Mouse (Mus musculus): ENCODE data around the gene Olfr976. TPM values are rescaled to one million over a fixed set of nuclear protein-coding genes. Genes with fewer than 3 reads are reported as not detected.

Gene Olfr976
- polyA plus RNA-seq (2012; rRNA removed), result 1.4 and 1.5 TPM in 2 replicates

GRCm38 (mm10) chr9:39961033-39961432 lies at the start of gene Olfr976:
Gene Olfr976 (minus strand): TSS chr9:39961133.

GRCm38 (mm10) chr9:40009482-40009881 lies 48.5 kb upstream of the Olfr976 start, which contains the start of gene Olfr980:
Gene Olfr980 (minus strand): TSS chr9:40009582.

GRCm38 (mm10) chr9:40003365-40003764 lies 42.4 kb upstream of the Olfr976 start, which contains the start of gene Olfr979:
Gene Olfr979 (minus strand): TSS chr9:40003465.

GRCm38 (mm10) chr9:39991813-39992212 lies 30.9 kb upstream of the Olfr976 start, which contains the start of gene Olfr978:
Gene Olfr978 (plus strand): TSS chr9:39992113.

GRCm38 (mm10) chr9:39951946-39952345 lies 9.0 kb downstream of the Olfr976 start, which contains the start of gene Olfr975:
Gene Olfr975 (minus strand): TSS chr9:39952046.

GRCm38 (mm10) chr9:39937201-39937600 lies 23.7 kb downstream of the Olfr976 start, which contains the start of gene Olfr974:
Gene Olfr974 (plus strand): TSS chr9:39937501.

GRCm38 (mm10) chr9:39907036-39907435 lies 53.9 kb downstream of the Olfr976 start, which contains the start of gene Olfr229:
Gene Olfr229 (plus strand): TSS chr9:39907336.

Other genes starting within 250 kb of the Olfr976 start
- gene Olfr965, start 249.8 kb downstream of the Olfr976 start, polyA plus RNA-seq (2012; rRNA removed), result not detected in 2 replicates
- gene Olfr150, start 230.2 kb downstream of the Olfr976 start, polyA plus RNA-seq (2012; rRNA removed), result not detected in 2 replicates
- not detected in 2 replicates for gene Olfr967, start 214.9 kb downstream of the Olfr976 start, polyA plus RNA-seq (2012; rRNA removed)
- gene Olfr968, start 177.9 kb downstream of the Olfr976 start, polyA plus RNA-seq (2012; rRNA removed), result not detected in 2 replicates
- gene Olfr969, start 170.2 kb downstream of the Olfr976 start, polyA plus RNA-seq (2012; rRNA removed), result not detected in 2 replicates
- not detected in 2 replicates for gene Olfr970, start 152.3 kb downstream of the Olfr976 start, polyA plus RNA-seq (2012; rRNA removed)
- not detected in 2 replicates for gene Olfr971, start 124.3 kb downstream of the Olfr976 start, polyA plus RNA-seq (2012; rRNA removed)
- gene Olfr972, start 94.7 kb downstream of the Olfr976 start, polyA plus RNA-seq (2012; rRNA removed), result not detected in 2 replicates
- not detected in 2 replicates for gene Olfr229, start 53.8 kb downstream of the Olfr976 start, polyA plus RNA-seq (2012; rRNA removed)
- not detected in 2 replicates for gene Olfr974, start 23.6 kb downstream of the Olfr976 start, polyA plus RNA-seq (2012; rRNA removed)
- 0.08 TPM in 1 of 2 replicates, not detected in the other for gene Olfr975, start 9.1 kb downstream of the Olfr976 start, polyA plus RNA-seq (2012; rRNA removed)
- not detected in 2 replicates for gene Olfr978, start 31.0 kb upstream of the Olfr976 start, polyA plus RNA-seq (2012; rRNA removed)
- not detected in 2 replicates for gene Olfr979, start 42.3 kb upstream of the Olfr976 start, polyA plus RNA-seq (2012; rRNA removed)
- not detected in 2 replicates for gene Olfr980, start 48.4 kb upstream of the Olfr976 start, polyA plus RNA-seq (2012; rRNA removed)
- gene Olfr981, start 60.3 kb upstream of the Olfr976 start, polyA plus RNA-seq (2012; rRNA removed), result not detected in 2 replicates
- not detected in 2 replicates for gene Olfr982, start 112.7 kb upstream of the Olfr976 start, polyA plus RNA-seq (2012; rRNA removed)
- not detected in 2 replicates for gene Olfr983, start 132.5 kb upstream of the Olfr976 start, polyA plus RNA-seq (2012; rRNA removed)
- gene Olfr984, start 153.1 kb upstream of the Olfr976 start, polyA plus RNA-seq (2012; rRNA removed), result not detected in 2 replicates
- gene Olfr985, start 169.1 kb upstream of the Olfr976 start, polyA plus RNA-seq (2012; rRNA removed), result not detected in 2 replicates
- not detected in 2 replicates for gene Tmem225, start 187.0 kb upstream of the Olfr976 start, polyA plus RNA-seq (2012; rRNA removed)
- not detected in 2 replicates for gene Olfr986, start 219.8 kb upstream of the Olfr976 start, polyA plus RNA-seq (2012; rRNA removed)
- 2.0 and 2.4 TPM in 2 replicates for gene Zfp202, start 231.2 kb upstream of the Olfr976 start, polyA plus RNA-seq (2012; rRNA removed)